Mouse (Mus musculus): ENCODE data around the gene Gpr157. TPM values are rescaled to one million over a fixed set of nuclear protein-coding genes. Genes with fewer than 3 reads are reported as not detected.
A peak's percentile ranks its signal among the peaks of the same experiment; 100 is the strongest.

The Gpr157 gene
- polyA plus RNA-seq, 1 experiment from 2014 or later: 0.55 TPM

- TF ChIP-seq EP300 (optimal IDR thresholded peaks at IDR 0.05): no peak
- no peak for TF ChIP-seq CTCF (IDR thresholded peaks at IDR 0.05; ENCODE audit: low read depth)
- H3K9ac ChIP-seq (ENCODE audit: low read length): no peak overlapping the region
- H3K4me3 ChIP-seq (ENCODE audit: low read depth, low read length): no peak overlapping the region
- no peak overlapping the region for H3K4me2 ChIP-seq (replicated peaks; ENCODE audit: low read depth)
- WGBS: 81% methylated on average over 8 of the region's 8 CpGs
- H3K27ac ChIP-seq (replicated peaks): no peak overlapping the region
- DNase-seq (ENCODE audit: low spot score): no peak
- ATAC-seq (ENCODE audit: low FRiP score, low TSS enrichment): no peak
- H3K9me3 ChIP-seq (ENCODE audit: control insufficient read depth, low read length): no peaks in the 10 kb centered on the region
- H3K27me3 ChIP-seq (ENCODE audit: control insufficient read depth, insufficient read depth, low read length): peaks cover 2% of the 10 kb centered on the region; the same call in 1 of the 2 replicates
- H3K36me3 ChIP-seq (ENCODE audit: control insufficient read depth, insufficient read depth, low read length): no peaks in the 10 kb centered on the region
- H3K4me1 ChIP-seq (replicated peaks; ENCODE audit: control insufficient read depth, insufficient read depth): no peaks in the 10 kb centered on the region; the same call in 1 of the 2 replicates
Observed at GRCm38 (mm10) chr4:150051514-150051913, 35.7 kb upstream of the Gpr157 start.

GRCm38 (mm10) chr4:150052380-150052779 is 34.8 kb upstream of the Gpr157 start:
- Histone ChIP-seq H3K36me3 (ENCODE audit: control insufficient read depth, insufficient read depth, low read length) (no peaks in the 10 kb centered on the region), H3K27ac (replicated peaks) (no peak overlapping the region), H3K27me3 (ENCODE audit: control insufficient read depth, insufficient read depth, low read length) (peaks cover 1% of the 10 kb centered on the region; the same call in 1 of the 2 replicates), H3K4me1 (replicated peaks; ENCODE audit: control insufficient read depth, insufficient read depth) (no peaks in the 10 kb centered on the region; the same call in 1 of the 2 replicates), H3K9me3 (ENCODE audit: control insufficient read depth, low read length) (no peaks in the 10 kb centered on the region), H3K9ac (ENCODE audit: low read length) (no peak overlapping the region), H3K4me2 (replicated peaks; ENCODE audit: low read depth) (no peak overlapping the region), H3K4me3 (ENCODE audit: low read depth, low read length) (no peak overlapping the region)
- DNase-seq (ENCODE audit: low spot score): no peak
- no peak for ATAC-seq (ENCODE audit: low FRiP score, low TSS enrichment)
- 92% methylated on average over 3 of the region's 3 CpGs for WGBS
- TF ChIP-seq CTCF (IDR thresholded peaks at IDR 0.05; ENCODE audit: low read depth): no peak
- no peak for TF ChIP-seq EP300 (optimal IDR thresholded peaks at IDR 0.05)

GRCm38 (mm10) chr4:150056171-150056570 is 31.0 kb upstream of the Gpr157 start:
- DNase-seq (ENCODE audit: low spot score) (no peak), ATAC-seq (ENCODE audit: low FRiP score, low TSS enrichment) (no peak)
- Histone ChIP-seq H3K27me3 (ENCODE audit: control insufficient read depth, insufficient read depth, low read length) (no peaks in the 10 kb centered on the region), H3K36me3 (ENCODE audit: control insufficient read depth, insufficient read depth, low read length) (no peaks in the 10 kb centered on the region), H3K9ac (ENCODE audit: low read length) (no peak overlapping the region), H3K4me1 (replicated peaks; ENCODE audit: control insufficient read depth, insufficient read depth) (peaks cover 5% of the 10 kb centered on the region; the same call in 1 of the 2 replicates), H3K4me3 (ENCODE audit: low read depth, low read length) (no peak overlapping the region), H3K27ac (replicated peaks) (no peak overlapping the region), H3K4me2 (replicated peaks; ENCODE audit: low read depth) (no peak overlapping the region), H3K9me3 (ENCODE audit: control insufficient read depth, low read length) (no peaks in the 10 kb centered on the region)
- WGBS: 70% methylated on average over 7 of the region's 7 CpGs
- no peak for TF ChIP-seq EP300 (optimal IDR thresholded peaks at IDR 0.05)
- no peak for TF ChIP-seq CTCF (IDR thresholded peaks at IDR 0.05; ENCODE audit: low read depth)

- no peak for TF ChIP-seq CTCF (IDR thresholded peaks at IDR 0.05; ENCODE audit: low read depth)
- no peak for TF ChIP-seq EP300 (optimal IDR thresholded peaks at IDR 0.05)
- H3K27ac ChIP-seq (replicated peaks): no peak overlapping the region
- H3K4me3 ChIP-seq (ENCODE audit: low read depth, low read length): no peak overlapping the region
- DNase-seq (ENCODE audit: low spot score) (no peak), ATAC-seq (ENCODE audit: low FRiP score, low TSS enrichment) (no peak)
- H3K9me3 ChIP-seq (ENCODE audit: control insufficient read depth, low read length): no peaks in the 10 kb centered on the region
- no peak overlapping the region for H3K4me2 ChIP-seq (replicated peaks; ENCODE audit: low read depth)
- peaks cover 5% of the 10 kb centered on the region; the same call in 1 of the 2 replicates for H3K4me1 ChIP-seq (replicated peaks; ENCODE audit: control insufficient read depth, insufficient read depth)
- no peak overlapping the region for H3K9ac ChIP-seq (ENCODE audit: low read length)
- H3K36me3 ChIP-seq (ENCODE audit: control insufficient read depth, insufficient read depth, low read length): no peaks in the 10 kb centered on the region
- WGBS: 95% methylated on average over 12 of the region's 12 CpGs
- H3K27me3 ChIP-seq (ENCODE audit: control insufficient read depth, insufficient read depth, low read length): no peaks in the 10 kb centered on the region
Observed at GRCm38 (mm10) chr4:150057722-150058121, 29.4 kb upstream of the Gpr157 start.

- TF ChIP-seq CTCF (IDR thresholded peaks at IDR 0.05; ENCODE audit: low read depth): no peak
- TF ChIP-seq EP300 (optimal IDR thresholded peaks at IDR 0.05): no peak
- Histone ChIP-seq H3K4me2 (replicated peaks; ENCODE audit: low read depth) (no peak overlapping the region), H3K9ac (ENCODE audit: low read length) (no peak overlapping the region), H3K27ac (replicated peaks) (peak overlapping the region; percentile 81), H3K36me3 (ENCODE audit: control insufficient read depth, insufficient read depth, low read length) (no peaks in the 10 kb centered on the region), H3K27me3 (ENCODE audit: control insufficient read depth, insufficient read depth, low read length) (no peaks in the 10 kb centered on the region), H3K4me3 (ENCODE audit: low read depth, low read length) (no peak overlapping the region), H3K9me3 (ENCODE audit: control insufficient read depth, low read length) (no peaks in the 10 kb centered on the region), H3K4me1 (replicated peaks; ENCODE audit: control insufficient read depth, insufficient read depth) (peaks cover 5% of the 10 kb centered on the region; the same call in 1 of the 2 replicates)
- WGBS: 53% methylated on average over 9 of the region's 9 CpGs
- DNase-seq (ENCODE audit: low spot score) (peak; percentile 34), ATAC-seq (ENCODE audit: low FRiP score, low TSS enrichment) (no peak)
Observed at GRCm38 (mm10) chr4:150059841-150060468, 27.2 kb upstream of the Gpr157 start.

GRCm38 (mm10) chr4:150060469-150061170 is 26.5 kb upstream of the Gpr157 start:
- no peak overlapping the region for H3K4me3 ChIP-seq (ENCODE audit: low read depth, low read length)
- WGBS: 41% methylated on average over 23 of the region's 23 CpGs
- H3K9ac ChIP-seq (ENCODE audit: low read length): peak overlapping the region; percentile 18; the same call in 1 of the 2 replicates
- DNase-seq (ENCODE audit: low spot score): peak; percentile 70
- TF ChIP-seq CTCF (IDR thresholded peaks at IDR 0.05; ENCODE audit: low read depth) (no peak), EP300 (optimal IDR thresholded peaks at IDR 0.05) (no peak)
- H3K27me3 ChIP-seq (ENCODE audit: control insufficient read depth, insufficient read depth, low read length): no peaks in the 10 kb centered on the region
- H3K4me2 ChIP-seq (replicated peaks; ENCODE audit: low read depth): no peak overlapping the region
- H3K27ac ChIP-seq (replicated peaks): peak overlapping the region; percentile 81
- H3K36me3 ChIP-seq (ENCODE audit: control insufficient read depth, insufficient read depth, low read length): 0 out of 2 replicates have a peak, but pooled peaks cover 4% of the 10 kb centered on the region
- ATAC-seq (ENCODE audit: low FRiP score, low TSS enrichment): peak; percentile 56
- H3K9me3 ChIP-seq (ENCODE audit: control insufficient read depth, low read length): no peaks in the 10 kb centered on the region
- H3K4me1 ChIP-seq (replicated peaks; ENCODE audit: control insufficient read depth, insufficient read depth): peaks cover 5% of the 10 kb centered on the region; the same call in 1 of the 2 replicates

Measured in stomach, postnatal 0 days (tissue).